Mouse (Mus musculus) heart, postnatal 0 days (tissue): ENCODE results near the gene Hephl1.
"Not testable (repeated sequence)": the region's sequence is repeated elsewhere in the genome, so short reads cannot be mapped to it uniquely, and the experiment has no call there.

ENCODE experiments used
- CTCF ChIP-seq: IDR thresholded peaks from 2 replicates; pipeline ENCODE4 v1.5.1; 2016; ENCODE audit warnings: antibody characterized with exemption, control low read depth, low read depth
- EP300 ChIP-seq: IDR thresholded peaks from 2 replicates; pipeline ENCODE4 v1.6.1; 2016; ENCODE audit warnings: antibody characterized with exemption, low read depth

DNA sequence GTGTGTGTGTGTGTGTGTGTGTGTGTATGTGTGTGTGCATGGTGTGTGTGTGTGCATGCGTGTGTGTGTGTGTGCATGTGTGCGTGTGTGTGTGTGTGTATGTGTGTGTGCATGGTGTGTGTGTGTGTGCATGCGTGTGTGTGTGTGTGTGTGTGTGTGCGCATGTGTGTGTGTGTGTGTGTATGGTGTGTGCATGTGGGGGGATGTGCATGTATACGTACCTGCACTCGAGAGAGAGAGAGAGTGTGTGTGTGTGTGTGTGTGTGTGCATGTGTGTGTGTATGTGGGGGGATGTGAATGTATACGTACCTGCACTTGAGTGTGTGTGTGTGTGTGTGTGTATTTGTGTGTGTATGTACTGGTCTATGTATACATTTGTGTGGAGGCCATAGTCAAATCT is 13.5 kb downstream of the Hephl1 start:
- TF ChIP-seq CTCF, EP300: not testable (repeated sequence)
